Mouse (Mus musculus): ENCODE results near the gene Abhd10.

GRCm38 (mm10) chr16:45786639-45787038, 43.9 kb upstream of the Abhd10 start:
- no peak for TF ChIP-seq CTCF (IDR thresholded peaks at IDR 0.05; ENCODE audit: insufficient read depth, low read depth, low read length)
- no peak for TF ChIP-seq POLR2A (IDR thresholded peaks at IDR 0.05; ENCODE audit: insufficient read depth, low read depth, low read length)
